28 mouse cellular contexts compared by ENCODE assay signal in genomic region chr2:17946047-17946446, GRCm38 (mm10). TPM values are rescaled to one million over a fixed set of nuclear protein-coding genes. Genes with fewer than 3 reads are reported as not detected.
DNase-seq lines count a peak whose midpoint lies in the region; ATAC-seq and TF ChIP-seq lines count a peak whose summit lies in the region.
"Had no signal": no experiment of that assay in that cellular context is flagged by ENCODE, and none has a peak within 500 bp of the region (broad histone marks: within the 10 kb centered on the region; RNA-seq: fewer than 3 reads in every experiment).

No protein-coding gene starts in this region.

- no peak for TF ChIP-seq EP300 in heart, postnatal 0 days (IDR thresholded peaks at IDR 0.05; ENCODE audit: low read depth)

- no peak overlapping the region for H3K4me3 ChIP-seq in heart, postnatal 0 days (ENCODE audit: low read depth, low read length)
- no peak overlapping the region for H3K4me3 ChIP-seq in heart, embryonic 12.5 days
- H3K4me3 ChIP-seq: embryonic facial prominence, embryonic 12.5 days; hindbrain, embryonic 10.5 days; liver, embryonic 15.5 days; stomach, embryonic 15.5 days had no signal

- H3K36me3 ChIP-seq in heart, postnatal 0 days (replicated peaks; ENCODE audit: control insufficient read depth, insufficient read depth, low read length): no peaks in the 10 kb centered on the region
- no peaks in the 10 kb centered on the region for H3K36me3 ChIP-seq in heart, embryonic 12.5 days
- H3K36me3 ChIP-seq: embryonic facial prominence, embryonic 12.5 days; hindbrain, embryonic 10.5 days; liver, embryonic 15.5 days; stomach, embryonic 15.5 days had no signal

- no peak for ATAC-seq in heart, postnatal 0 days (ENCODE audit: insufficient read depth, low read depth)
- no peak for ATAC-seq in heart, embryonic 12.5 days (ENCODE audit: insufficient number of reproducible peaks, low FRiP score)
- ATAC-seq in hematopoietic stem cell, adult 5-6 weeks (replicated peaks in 1 of 2; ENCODE audit: insufficient read depth in 1 of 2, low FRiP score in 2 of 2, low TSS enrichment in 1 of 2, low read depth in 1 of 2, poor library complexity in 2 of 2, severe bottlenecking in 2 of 2): peak; percentile 29 to 35; a peak in 2 of 4 replicates
- ATAC-seq: forebrain, postnatal 0 days had no signal

- no peak overlapping the region for H3K27ac ChIP-seq in heart, postnatal 0 days (ENCODE audit: low read depth)
- no peak overlapping the region for H3K27ac ChIP-seq in heart, embryonic 12.5 days (ENCODE audit: poor library complexity, severe bottlenecking)
- H3K27ac ChIP-seq: embryonic facial prominence, embryonic 12.5 days; hindbrain, embryonic 10.5 days; liver, embryonic 15.5 days; stomach, embryonic 15.5 days had no signal

- H3K4me2 ChIP-seq in heart, postnatal 0 days (ENCODE audit: low read depth, low read length): peak overlapping the region; percentile 6; the same call in 1 of the 2 replicates
- H3K4me2 ChIP-seq in heart, embryonic 12.5 days: no peak overlapping the region
- H3K4me2 ChIP-seq: embryonic facial prominence, embryonic 12.5 days; liver, embryonic 15.5 days; stomach, embryonic 15.5 days had no signal

- no peak for DNase-seq in heart, postnatal 0 days (ENCODE audit: low spot score)
- peak; percentile 10 for DNase-seq in thymus, postnatal 4 days
- no peak for DNase-seq in thymus, adult 18-20 months
- DNase-seq in spleen, postnatal 10 days (ENCODE audit: low spot score in 2 of 2): no peak
- no peak for DNase-seq in left cerebral cortex, postnatal 25 days (ENCODE audit: low spot score in 2 of 2)
- DNase-seq: adrenal gland, adult 2 months; B cell, adult 2 months; cerebellum, adult 18-20 months; forebrain, postnatal 0 days; gastrocnemius, postnatal 14 days; layer of hippocampus, postnatal 36 days; lung, postnatal 14 days; right cerebral cortex, adult 18-20 months; thymus, postnatal 36 days had no signal

- TF ChIP-seq CTCF in heart, postnatal 0 days (IDR thresholded peaks at IDR 0.05; ENCODE audit: low read depth): no peak

- intact Hi-C loops in left cerebral cortex, postnatal 25 days (cut with DNase I): loop anchor here (5.0 kb wide), 1 partner anchor 41 kb away; no protein-coding TSS in a partner anchor

- no peaks in the 10 kb centered on the region for H3K4me1 ChIP-seq in heart, postnatal 0 days (ENCODE audit: control insufficient read depth, insufficient read depth)
- no peaks in the 10 kb centered on the region for H3K4me1 ChIP-seq in heart, embryonic 12.5 days (replicated peaks)
- H3K4me1 ChIP-seq: embryonic facial prominence, embryonic 12.5 days; hindbrain, embryonic 10.5 days; liver, embryonic 15.5 days; stomach, embryonic 15.5 days had no signal

- H3K9ac ChIP-seq in heart, postnatal 0 days (replicated peaks; ENCODE audit: low read depth, low read length): no peak overlapping the region
- no peak overlapping the region for H3K9ac ChIP-seq in heart, embryonic 12.5 days
- H3K9ac ChIP-seq: embryonic facial prominence, embryonic 12.5 days; forebrain, postnatal 0 days; liver, embryonic 15.5 days; stomach, embryonic 15.5 days had no signal

- 58% methylated on average over 12 of the region's 12 CpGs for WGBS in heart, postnatal 0 days
- 66% methylated on average over 12 of the region's 12 CpGs for WGBS in heart, embryonic 12.5 days

- no peaks in the 10 kb centered on the region for H3K9me3 ChIP-seq in heart, postnatal 0 days (replicated peaks; ENCODE audit: control insufficient read depth, low read length)
- no peaks in the 10 kb centered on the region for H3K9me3 ChIP-seq in heart, embryonic 12.5 days (replicated peaks)
- H3K9me3 ChIP-seq: embryonic facial prominence, embryonic 12.5 days; hindbrain, embryonic 10.5 days; liver, embryonic 15.5 days; stomach, embryonic 15.5 days had no signal

- no peaks in the 10 kb centered on the region for H3K27me3 ChIP-seq in heart, postnatal 0 days (ENCODE audit: control insufficient read depth, insufficient read depth, low read length)
- no peaks in the 10 kb centered on the region for H3K27me3 ChIP-seq in heart, embryonic 12.5 days (replicated peaks)
- H3K27me3 ChIP-seq: embryonic facial prominence, embryonic 12.5 days; liver, embryonic 15.5 days; stomach, embryonic 15.5 days had no signal

RNA-seq across cellular contexts. Expression of gene H2al2a, which starts 50.7 kb away (rescaled TPM):
- total RNA-seq in heart, postnatal 0 days (2014; rRNA removed; ENCODE audit: low replicate concordance): not detected in 2 replicates
- not detected in 2 replicates for polyA plus RNA-seq in heart, postnatal 0 days (2015; fragmentation: Nextera tagmentation; extraction: Ambion mirVana)
- not detected in 2 replicates for polyA plus RNA-seq in heart, embryonic 12.5 days (2016; fragmentation: Nextera tagmentation; extraction: Ambion mirVana)
- not detected in 2 replicates for total RNA-seq in hematopoietic stem cell, adult 5-6 weeks (2017)
- not detected for total RNA-seq in left cerebral cortex, postnatal 25 days (2021)
- total RNA-seq: adrenal gland, adult 2 months; forebrain, postnatal 0 days; gastrocnemius, postnatal 14 days; layer of hippocampus, postnatal 36 days; megakaryocyte-erythroid progenitor cell, adult 5-6 weeks; midbrain, postnatal 0 days had no signal
- polyA plus RNA-seq: adrenal gland, adult 2 months; brain, embryonic 14.5 days; cortical plate, adult 2 months; embryonic facial prominence, embryonic 12.5 days; forebrain, postnatal 0 days; hindbrain, embryonic 10.5 days; kidney, embryonic 14.5 days; limb, embryonic 11.5 days; liver, embryonic 15.5 days; midbrain, postnatal 0 days; neural tube, embryonic 11.5 days; small intestine, adult 2 months; stomach, embryonic 15.5 days had no signal

Comparison
In these comparisons a context has a peak if more than half of its experiments do, and no peak if none do; other contexts are left out.
1. ATAC-seq: peak in hematopoietic stem cell, adult 5-6 weeks (2 of 2); none in heart, postnatal 0 days (single experiment) and heart, embryonic 12.5 days (single experiment).